Mouse (Mus musculus): ENCODE results near the gene Folr1. TPM values are rescaled to one million over a fixed set of nuclear protein-coding genes. Genes with fewer than 3 reads are reported as not detected.

Gene Folr1
- total and polyA plus RNA-seq, 2 experiments from 2014 or later, result 7.0 to 49.6 TPM

- Histone ChIP-seq H3K9me3 (ENCODE audit: low read length) (no peaks in the 10 kb centered on the region), H3K4me2 (ENCODE audit: low read depth) (no peak overlapping the region), H3K9ac (no peak overlapping the region), H3K27me3 (ENCODE audit: insufficient read depth, low read length) (no peaks in the 10 kb centered on the region; the same call in 1 of the 2 replicates), H3K4me1 (ENCODE audit: insufficient read depth) (no peaks in the 10 kb centered on the region), H3K36me3 (ENCODE audit: insufficient read depth) (peaks cover 8% of the 10 kb centered on the region), H3K27ac (ENCODE audit: low read depth, low read length) (no peak overlapping the region), H3K4me3 (ENCODE audit: low read depth, low read length) (no peak overlapping the region)
- ATAC-seq (no peak), DNase-seq (no peak)
- peak; percentile 12; the same call in 1 of the 2 replicates for TF ChIP-seq CTCF (IDR thresholded peaks at IDR 0.05; ENCODE audit: low read depth)
- WGBS, result 73% methylated on average over 5 of the region's 5 CpGs
Measured at GRCm38 (mm10) chr7:101833352-101833751, 37.2 kb downstream of the Folr1 start.

- H3K4me1 ChIP-seq (ENCODE audit: insufficient read depth), result no peaks in the 10 kb centered on the region
- H3K9me3 ChIP-seq (ENCODE audit: low read length), result no peaks in the 10 kb centered on the region
- H3K27me3 ChIP-seq (ENCODE audit: insufficient read depth, low read length), result no peaks in the 10 kb centered on the region; the same call in 1 of the 2 replicates
- no peak for TF ChIP-seq CTCF (IDR thresholded peaks at IDR 0.05; ENCODE audit: low read depth)
- no peak overlapping the region for H3K27ac ChIP-seq (ENCODE audit: low read depth, low read length)
- no peak overlapping the region for H3K4me2 ChIP-seq (ENCODE audit: low read depth)
- no peak overlapping the region for H3K4me3 ChIP-seq (ENCODE audit: low read depth, low read length)
- H3K9ac ChIP-seq, result no peak overlapping the region
- no peak for DNase-seq
- peaks cover 10% of the 10 kb centered on the region for H3K36me3 ChIP-seq (ENCODE audit: insufficient read depth)
- WGBS, result 93% methylated on average over 4 of the region's 4 CpGs
- no peak for ATAC-seq
Measured at GRCm38 (mm10) chr7:101832372-101832771, 38.2 kb downstream of the Folr1 start.

DNA sequence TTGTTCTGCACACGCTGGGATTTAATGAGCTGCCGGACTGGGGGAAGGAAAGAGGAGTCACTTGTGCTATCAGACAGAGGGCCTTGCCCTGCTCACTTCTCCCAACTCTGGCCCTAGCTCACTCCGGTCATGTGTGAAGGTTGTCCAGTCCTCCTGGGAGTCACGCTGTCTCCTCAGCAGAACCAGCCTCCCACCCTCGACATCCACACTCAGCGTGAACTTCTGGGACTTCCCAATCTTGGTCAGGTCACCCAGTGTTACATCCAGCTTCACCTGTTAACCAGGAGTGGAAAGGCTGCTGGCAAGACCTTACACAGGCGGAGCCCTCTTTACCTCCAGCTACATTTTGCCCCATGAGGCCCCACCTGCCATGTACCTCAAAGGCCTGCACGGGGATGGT lies 39.2 kb downstream of the Folr1 start:
- Histone ChIP-seq H3K9ac (no peak overlapping the region), H3K9me3 (ENCODE audit: low read length) (no peaks in the 10 kb centered on the region)
- no peak for ATAC-seq

GRCm38 (mm10) chr7:101830373-101830772 lies 40.2 kb downstream of the Folr1 start:
- WGBS, result 98% methylated on average over 3 of the region's 3 CpGs
- no peak overlapping the region for H3K9ac ChIP-seq
- H3K27ac ChIP-seq (ENCODE audit: low read depth, low read length), result no peak overlapping the region
- DNase-seq, result no peak
- no peak overlapping the region for H3K4me3 ChIP-seq (ENCODE audit: low read depth, low read length)
- ATAC-seq, result no peak
- H3K4me1 ChIP-seq (ENCODE audit: insufficient read depth), result no peaks in the 10 kb centered on the region
- no peaks in the 10 kb centered on the region; the same call in 1 of the 2 replicates for H3K27me3 ChIP-seq (ENCODE audit: insufficient read depth, low read length)
- peaks cover 14% of the 10 kb centered on the region for H3K36me3 ChIP-seq (ENCODE audit: insufficient read depth)
- no peaks in the 10 kb centered on the region for H3K9me3 ChIP-seq (ENCODE audit: low read length)
- TF ChIP-seq CTCF (IDR thresholded peaks at IDR 0.05; ENCODE audit: low read depth), result no peak
- H3K4me2 ChIP-seq (ENCODE audit: low read depth), result no peak overlapping the region

More for the DNA sequence above, 39.2 kb downstream of the Folr1 start:
- DNase-seq, result no peak
- Histone ChIP-seq H3K4me1 (ENCODE audit: insufficient read depth) (no peaks in the 10 kb centered on the region), H3K4me3 (ENCODE audit: low read depth, low read length) (no peak overlapping the region), H3K36me3 (ENCODE audit: insufficient read depth) (peaks cover 14% of the 10 kb centered on the region), H3K27me3 (ENCODE audit: insufficient read depth, low read length) (no peaks in the 10 kb centered on the region; the same call in 1 of the 2 replicates), H3K4me2 (ENCODE audit: low read depth) (no peak overlapping the region), H3K27ac (ENCODE audit: low read depth, low read length) (no peak overlapping the region)
- WGBS, result 87% methylated on average over 8 of the region's 8 CpGs
- TF ChIP-seq CTCF (IDR thresholded peaks at IDR 0.05; ENCODE audit: low read depth), result no peak

DNA sequence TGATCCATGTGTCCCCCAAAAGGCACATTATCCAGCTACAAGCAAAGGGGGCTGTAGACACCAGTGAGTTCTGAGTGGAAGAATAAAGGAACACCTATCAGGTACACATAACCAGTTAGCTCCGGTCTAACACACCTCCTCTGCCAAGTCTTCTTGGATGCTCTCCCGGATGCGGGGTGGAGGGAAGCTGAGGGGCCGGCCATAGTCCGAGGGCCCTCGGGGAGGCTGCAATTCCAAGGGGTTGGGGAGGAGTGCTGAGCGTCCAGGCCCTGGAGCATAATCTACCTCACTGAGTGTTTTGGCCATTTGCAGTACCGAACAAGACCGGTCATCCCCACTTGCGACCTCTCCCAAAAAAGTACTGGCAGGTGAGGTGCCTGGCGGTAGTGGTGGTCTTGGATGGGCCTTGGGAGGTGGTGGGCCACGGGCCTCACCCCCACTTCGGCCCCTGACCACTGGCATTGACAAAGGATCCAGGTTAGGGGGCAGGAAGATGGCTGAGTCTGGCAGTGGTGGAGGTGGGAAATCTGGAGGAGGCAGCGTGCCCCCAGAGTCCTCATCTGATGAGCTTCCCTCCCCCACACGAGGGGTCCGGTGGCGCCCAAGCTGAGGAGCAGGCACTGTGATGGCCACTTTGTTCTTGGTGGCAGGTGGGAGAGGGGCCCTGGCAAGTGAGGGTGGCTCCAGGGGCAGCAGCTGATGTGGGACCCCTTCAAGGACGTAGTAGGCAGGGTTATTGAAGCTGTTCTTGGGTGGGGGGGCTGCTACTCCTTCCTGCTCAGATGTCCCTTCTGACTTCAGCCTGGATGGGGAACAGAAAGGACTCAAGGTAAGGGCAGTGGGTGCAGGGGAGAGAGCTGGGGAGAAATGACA lies 46.6 kb downstream of the Folr1 start:
- Histone ChIP-seq H3K4me3 (ENCODE audit: low read depth, low read length) (no peak overlapping the region), H3K27ac (ENCODE audit: low read depth, low read length) (no peak overlapping the region), H3K9ac (no peak overlapping the region), H3K4me1 (ENCODE audit: insufficient read depth) (no peaks in the 10 kb centered on the region), H3K27me3 (ENCODE audit: insufficient read depth, low read length) (peaks cover 45% of the 10 kb centered on the region), H3K9me3 (ENCODE audit: low read length) (no peaks in the 10 kb centered on the region), H3K36me3 (ENCODE audit: insufficient read depth) (peaks cover 5% of the 10 kb centered on the region), H3K4me2 (ENCODE audit: low read depth) (no peak overlapping the region)
- WGBS, result 70% methylated on average over 18 of the region's 18 CpGs
- no peak for DNase-seq
- ATAC-seq, result no peak
- no peak for TF ChIP-seq CTCF (IDR thresholded peaks at IDR 0.05; ENCODE audit: low read depth)

DNA sequence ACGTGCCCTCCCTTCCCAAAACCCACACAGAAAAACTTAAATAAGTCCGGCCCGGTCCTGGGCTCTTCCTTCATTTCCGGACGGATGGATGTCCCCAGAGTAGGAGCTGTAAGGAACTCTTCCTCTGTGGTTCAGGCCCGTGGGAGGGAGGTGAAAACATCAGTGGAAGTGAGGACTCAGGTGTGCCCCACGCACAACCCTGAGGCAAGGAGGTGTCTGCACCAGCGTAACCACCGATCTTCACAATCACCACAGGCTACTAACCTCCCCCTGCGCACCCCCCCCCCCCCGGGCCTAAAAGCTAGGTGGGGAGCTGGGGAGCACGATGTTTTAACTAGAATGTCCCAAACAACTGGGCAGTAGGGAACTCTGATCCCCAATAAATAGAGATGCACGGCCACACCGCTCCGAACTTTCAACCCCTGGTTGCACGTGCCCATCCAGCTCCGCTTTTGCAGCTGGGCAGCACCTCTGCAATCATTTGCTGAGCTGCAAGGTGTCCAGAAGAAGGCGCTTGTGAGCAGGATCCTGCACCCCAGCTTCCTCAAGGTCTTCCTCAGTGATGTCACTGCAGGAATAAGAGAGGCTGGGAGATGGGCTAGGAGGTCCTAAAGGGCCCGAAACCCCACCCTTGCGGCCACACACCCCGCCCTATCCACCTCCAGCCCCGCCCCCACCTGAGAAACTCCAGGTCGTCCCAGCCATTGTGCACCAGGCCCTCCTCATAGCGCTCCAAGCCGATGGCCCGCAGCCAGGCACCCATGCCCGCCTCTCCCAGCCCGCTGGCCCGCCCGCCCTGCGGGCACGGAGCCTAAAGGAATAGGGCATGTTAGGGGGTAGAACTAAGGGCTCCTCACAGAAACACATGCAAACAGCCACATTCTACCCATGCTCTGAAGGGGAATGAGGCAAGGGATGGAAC lies 47.5 kb downstream of the Folr1 start:
- H3K27ac ChIP-seq (ENCODE audit: low read depth, low read length), result no peak overlapping the region
- peaks cover 5% of the 10 kb centered on the region; the same call in 1 of the 2 replicates for H3K36me3 ChIP-seq (ENCODE audit: insufficient read depth)
- ATAC-seq, result no peak
- H3K4me1 ChIP-seq (ENCODE audit: insufficient read depth), result no peaks in the 10 kb centered on the region
- H3K9ac ChIP-seq, result no peak overlapping the region
- peaks cover 54% of the 10 kb centered on the region for H3K27me3 ChIP-seq (ENCODE audit: insufficient read depth, low read length)
- H3K4me2 ChIP-seq (ENCODE audit: low read depth), result no peak overlapping the region
- peak; percentile 44 for TF ChIP-seq CTCF (IDR thresholded peaks at IDR 0.05; ENCODE audit: low read depth)
- WGBS, result 27% methylated on average over 32 of the region's 32 CpGs
- DNase-seq, result no peak
- H3K9me3 ChIP-seq (ENCODE audit: low read length), result no peaks in the 10 kb centered on the region
- H3K4me3 ChIP-seq (ENCODE audit: low read depth, low read length), result no peak overlapping the region
